Mouse (Mus musculus) heart, adult 2 months (tissue): ENCODE measurements at regions not wholly inside any gene's neighbourhood (a gene's known extent, or its start where the extent isn't known, plus 50 kb on each side); places are given as distances from the start of the nearest gene placed in this dataset.

Experiments
- DNase-seq, 2 experiments: peaks; one replicate each; pipeline ENCODE4 v3.0.0; 2021
- H3K27ac ChIP-seq: fragments of 200-600 bp; 2 replicates; pipeline ENCODE4 v1.8.1; 2022
- H3K27me3 ChIP-seq: fragments of 200-500 bp; 2 replicates; pipeline ENCODE4 v1.6.1; 2012; ENCODE audit warnings: mild to moderate bottlenecking, low read length, inconsistent platforms, mixed read lengths; ENCODE audit not compliant: control insufficient read depth, insufficient read depth
- H3K36me3 ChIP-seq: fragments of 200-500 bp; 2 replicates; pipeline ENCODE4 v1.6.1; 2012; ENCODE audit warnings: low read length, inconsistent platforms; ENCODE audit not compliant: control insufficient read depth, insufficient read depth
- H3K4me1 ChIP-seq: fragments of 200-500 bp; 2 replicates; pipeline ENCODE4 v1.6.1; 2011; ENCODE audit warnings: low read length; ENCODE audit not compliant: control insufficient read depth, insufficient read depth
- H3K4me3 ChIP-seq: fragments of 200-600 bp; 2 replicates; pipeline ENCODE4 v1.8.1; 2022
- H3K79me2 ChIP-seq: fragments of 200-500 bp; replicated peaks from 2 replicates; pipeline ENCODE4 v1.6.1; 2012; ENCODE audit warnings: mild to moderate bottlenecking, inconsistent platforms, low read length, moderate library complexity, mixed read lengths; ENCODE audit not compliant: control insufficient read depth, insufficient read depth
- H3K9ac ChIP-seq: fragments of 200-500 bp; 2 replicates; pipeline ENCODE4 v1.6.1; 2012; ENCODE audit warnings: low read depth, mild to moderate bottlenecking, control low read depth, inconsistent platforms, low read length, mixed read lengths
- CTCF ChIP-seq: fragments of 200-600 bp; IDR thresholded peaks from 2 replicates; pipeline ENCODE4 v1.8.1; 2022; ENCODE audit warnings: antibody characterized with exemption, mild to moderate bottlenecking, moderate library complexity
- EP300 ChIP-seq: fragments of 200-500 bp; IDR thresholded peaks from 2 replicates; pipeline ENCODE4 v1.6.1; 2011; ENCODE audit warnings: low read depth, low read length, control low read depth; ENCODE audit not compliant: insufficient read depth
- POLR2A ChIP-seq: fragments of 200-500 bp; IDR thresholded peaks from 2 replicates; pipeline ENCODE4 v1.6.1; 2011; ENCODE audit warnings: mild to moderate bottlenecking, low read depth, low read length, control low read depth; ENCODE audit not compliant: insufficient read depth
- WGBS: fragments of 180-500 bp; shearing (Covaris S2); methylation state at CpG from one replicate; pipeline ENCODE4 v1.1.7; 2018; 5-methylcytosine and 5-hydroxymethylcytosine counted together
- intact Hi-C: fragments of 180-260 bp; cut with DNase I; formaldehyde crosslinking; loops from one replicate; pipeline ENCODE4 v1.15.1; 2025

DNA sequence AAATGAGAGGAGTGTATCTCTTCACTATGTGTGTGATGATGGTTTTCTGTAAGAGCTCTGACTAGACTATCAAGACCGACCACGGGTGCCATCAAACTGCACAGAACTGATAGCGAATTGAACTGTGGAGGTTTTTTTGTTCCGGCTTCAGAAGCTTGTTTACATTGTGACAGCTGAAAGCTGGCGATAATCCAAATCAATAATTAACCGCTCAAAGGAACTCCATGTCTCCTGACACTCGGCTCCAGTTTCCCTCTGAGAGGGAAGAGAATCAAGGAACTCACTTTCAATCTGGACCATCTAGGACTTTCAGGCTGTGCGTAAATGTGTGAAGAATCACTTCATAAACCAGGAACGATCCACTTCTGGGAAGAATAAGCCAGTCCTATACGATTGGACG, 289.0 kb upstream of the Syt1 start:
- 48% methylated on average over 11 of the region's 11 CpGs for WGBS
- no peaks in the 10 kb centered on the region for H3K27me3 ChIP-seq
- TF ChIP-seq CTCF (no peak), EP300 (no peak), POLR2A (no peak)
- intact Hi-C loops, result no loop called here
- no peaks in the 10 kb centered on the region for H3K36me3 ChIP-seq
- H3K4me1 ChIP-seq, result no peaks in the 10 kb centered on the region
- H3K27ac ChIP-seq, result no peak overlapping the region
- no peaks in the 10 kb centered on the region for H3K79me2 ChIP-seq
- DNase-seq, result no peak
- H3K4me3 ChIP-seq, result no peak overlapping the region
- H3K9ac ChIP-seq, result no peak overlapping the region

DNA sequence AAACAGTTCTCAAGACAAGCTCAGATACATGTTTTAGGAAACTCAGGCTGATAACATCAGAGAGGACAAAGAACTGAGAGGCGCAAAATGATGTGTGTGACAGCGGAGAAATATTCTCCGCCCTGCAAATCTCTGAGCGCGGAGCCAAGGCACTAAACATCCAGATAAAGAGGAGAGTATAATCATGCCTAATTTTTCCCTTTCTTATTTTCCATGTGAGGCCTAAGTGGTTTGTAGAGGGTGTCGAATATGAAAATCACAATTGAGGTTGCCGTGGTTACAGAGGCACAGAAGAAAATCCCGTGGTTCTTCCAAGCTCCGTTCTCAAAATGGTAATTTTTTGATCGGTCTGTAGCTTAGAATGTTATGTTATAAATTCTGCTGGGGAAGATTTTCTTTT, 272.6 kb upstream of the Syt1 start:
- H3K4me1 ChIP-seq, result no peaks in the 10 kb centered on the region
- WGBS, result 74% methylated on average over 10 of the region's 10 CpGs
- TF ChIP-seq EP300, result no peak
- no peak for TF ChIP-seq CTCF
- no peak for TF ChIP-seq POLR2A
- no peaks in the 10 kb centered on the region for H3K27me3 ChIP-seq
- no peak overlapping the region for H3K9ac ChIP-seq
- no peaks in the 10 kb centered on the region for H3K36me3 ChIP-seq
- no peak for DNase-seq
- H3K79me2 ChIP-seq, result no peaks in the 10 kb centered on the region
- no peak overlapping the region for H3K4me3 ChIP-seq
- intact Hi-C loops, result no loop called here
- no peak overlapping the region for H3K27ac ChIP-seq

DNA sequence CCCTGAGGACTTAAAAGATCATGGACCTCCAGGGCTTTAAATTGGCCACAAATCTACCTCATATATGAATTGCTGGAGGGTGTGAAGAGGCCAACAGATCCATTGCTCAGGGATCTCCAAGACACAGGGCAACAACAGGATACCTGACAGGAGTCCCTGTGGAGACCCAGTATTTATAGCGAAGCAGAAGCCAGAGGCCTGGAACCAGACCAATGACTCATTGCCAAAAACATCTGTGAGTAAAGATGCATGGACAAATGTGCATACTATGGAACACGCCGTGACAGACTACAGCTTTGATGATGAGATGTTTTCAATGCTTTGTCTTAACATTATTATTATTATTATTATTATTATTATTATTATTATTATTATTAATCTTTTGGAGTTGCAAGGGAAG, 239.0 kb upstream of the Syt1 start:
- 69% methylated on average over 3 of the region's 3 CpGs for WGBS
- H3K4me3 ChIP-seq, result no peak overlapping the region
- H3K36me3 ChIP-seq, result no peaks in the 10 kb centered on the region
- H3K4me1 ChIP-seq, result no peaks in the 10 kb centered on the region
- DNase-seq, result no peak
- no peak for TF ChIP-seq EP300
- no peak for TF ChIP-seq CTCF
- no peak for TF ChIP-seq POLR2A
- H3K79me2 ChIP-seq, result no peaks in the 10 kb centered on the region
- no peaks in the 10 kb centered on the region for H3K27me3 ChIP-seq
- intact Hi-C loops, result no loop called here
- H3K27ac ChIP-seq, result no peak overlapping the region
- H3K9ac ChIP-seq, result no peak overlapping the region

DNA sequence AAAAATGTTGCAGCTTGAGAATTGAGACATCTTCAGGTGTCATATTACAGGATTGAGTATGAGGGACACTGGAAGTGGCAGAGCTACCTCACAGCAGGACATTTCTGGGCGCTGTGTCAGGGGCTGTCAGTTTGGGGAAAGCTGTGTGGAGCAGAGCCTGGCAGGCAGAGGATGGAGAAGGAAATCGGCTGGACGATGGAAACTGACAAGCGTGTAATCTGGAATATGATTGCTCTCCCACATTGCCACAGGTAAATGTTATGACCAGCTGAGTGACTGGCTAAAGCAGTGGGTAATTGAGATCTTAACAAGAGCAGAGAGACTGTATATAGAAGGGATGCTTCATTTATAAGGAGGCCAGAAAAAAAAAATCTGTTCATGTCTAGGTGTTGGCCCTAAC, 235.5 kb upstream of the Syt1 start:
- no peak for TF ChIP-seq POLR2A
- no peak for TF ChIP-seq CTCF
- Histone ChIP-seq H3K27me3 (no peaks in the 10 kb centered on the region), H3K4me3 (no peak overlapping the region), H3K4me1 (no peaks in the 10 kb centered on the region), H3K79me2 (no peaks in the 10 kb centered on the region), H3K9ac (no peak overlapping the region), H3K36me3 (no peaks in the 10 kb centered on the region), H3K27ac (no peak overlapping the region)
- 59% methylated on average over 4 of the region's 4 CpGs for WGBS
- DNase-seq, result no peak
- intact Hi-C loops, result no loop called here

DNA sequence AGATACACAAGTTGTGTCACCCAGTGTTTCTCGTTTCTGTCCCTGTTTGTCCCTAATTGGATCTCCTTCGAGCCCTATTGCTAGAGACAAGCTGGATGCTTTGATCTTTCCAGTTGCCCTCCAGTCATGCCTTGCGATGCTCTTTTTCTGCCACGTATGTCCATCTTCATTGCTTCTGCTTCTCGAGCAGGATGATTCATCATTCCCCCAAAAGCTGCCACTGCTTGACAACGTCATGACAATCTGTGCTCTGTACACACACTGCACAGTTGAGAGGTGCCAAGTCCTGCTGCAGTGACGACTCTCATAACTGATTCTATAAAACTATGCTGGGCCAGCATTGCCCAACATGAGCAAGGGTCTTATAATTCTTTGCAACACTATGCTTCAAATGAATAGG, 226.2 kb upstream of the Syt1 start:
- H3K79me2 ChIP-seq, result no peaks in the 10 kb centered on the region
- H3K9ac ChIP-seq, result no peak overlapping the region
- TF ChIP-seq CTCF (no peak), POLR2A (no peak), EP300 (no peak)
- H3K27me3 ChIP-seq, result no peaks in the 10 kb centered on the region
- intact Hi-C loops, result no loop called here
- DNase-seq, result no peak
- no peaks in the 10 kb centered on the region for H3K4me1 ChIP-seq
- whole genome bisulfite sequencing, result 69% methylated on average over 7 of the region's 7 CpGs
- no peaks in the 10 kb centered on the region for H3K36me3 ChIP-seq
- H3K4me3 ChIP-seq, result no peak overlapping the region
- H3K27ac ChIP-seq, result no peak overlapping the region

DNA sequence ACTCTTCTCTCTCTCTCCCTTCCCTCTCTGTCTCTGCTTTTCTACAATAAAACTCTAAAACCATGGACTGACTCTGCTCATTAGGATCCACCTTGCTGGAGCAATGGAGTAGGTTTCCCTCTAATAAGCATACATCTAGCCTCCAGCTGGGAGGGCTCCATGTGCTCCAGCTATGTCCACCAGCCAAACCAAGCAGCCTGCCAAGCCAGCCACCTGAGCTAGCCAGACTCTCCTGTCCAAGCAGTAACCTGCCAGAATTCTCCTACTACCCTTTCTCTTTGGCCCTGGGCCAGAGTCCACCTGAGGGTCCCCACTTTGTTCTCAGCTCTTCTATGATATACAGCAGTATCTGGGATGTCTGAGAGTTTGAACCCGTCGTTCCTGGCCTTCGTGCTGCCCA, 216.2 kb upstream of the Syt1 start:
- intact Hi-C loops, result no loop called here
- TF ChIP-seq POLR2A (no peak), EP300 (no peak), CTCF (no peak)
- Histone ChIP-seq H3K9ac (no peak overlapping the region), H3K4me3 (no peak overlapping the region), H3K27me3 (no peaks in the 10 kb centered on the region), H3K36me3 (no peaks in the 10 kb centered on the region), H3K79me2 (no peaks in the 10 kb centered on the region), H3K27ac (no peak overlapping the region), H3K4me1 (no peaks in the 10 kb centered on the region)
- WGBS, result 81% methylated on average over 3 of the region's 3 CpGs
- DNase-seq, result no peak
